Mouse (Mus musculus) liver, adult 2 months (tissue): ENCODE data around the gene Gm17455. TPM values are rescaled to one million over a fixed set of nuclear protein-coding genes. Genes with fewer than 3 reads are reported as not detected.

ENCODE experiments used
- DNase-seq: peaks from one replicate; pipeline ENCODE4 v3.0.0-alpha.2; 2011; ENCODE audit warnings: low read depth, low spot score; ENCODE audit errors: extremely low read depth
- H3K27ac ChIP-seq: fragments of 200-500 bp; replicated peaks from 2 replicates; pipeline ENCODE4 v1.5.1; 2012; ENCODE audit warnings: low read depth, mild to moderate bottlenecking, control low read depth, inconsistent platforms, low read length; ENCODE audit not compliant: insufficient read depth
- H3K27me3 ChIP-seq: fragments of 200-500 bp; 2 replicates; pipeline ENCODE4 v1.6.1; 2012; ENCODE audit warnings: mild to moderate bottlenecking, moderate library complexity, low read length, inconsistent platforms; ENCODE audit not compliant: control insufficient read depth, insufficient read depth
- H3K36me3 ChIP-seq: fragments of 200-500 bp; 2 replicates; pipeline ENCODE4 v1.6.1; 2012; ENCODE audit warnings: low read length, inconsistent platforms; ENCODE audit not compliant: control insufficient read depth, insufficient read depth
- H3K4me1 ChIP-seq: fragments of 200-500 bp; 2 replicates; pipeline ENCODE4 v1.6.1; 2011; ENCODE audit warnings: low read length; ENCODE audit not compliant: control insufficient read depth, insufficient read depth
- H3K4me3 ChIP-seq: fragments of 200-500 bp; 2 replicates; pipeline ENCODE4 v1.5.1; 2011; ENCODE audit warnings: low read depth, mild to moderate bottlenecking, control low read depth, low read length, moderate library complexity; ENCODE audit not compliant: insufficient read depth
- H3K79me2 ChIP-seq: fragments of 200-500 bp; 2 replicates; pipeline ENCODE4 v1.6.1; 2012; ENCODE audit warnings: inconsistent platforms, mild to moderate bottlenecking, low read length, moderate library complexity; ENCODE audit not compliant: control insufficient read depth, insufficient read depth
- H3K9ac ChIP-seq: fragments of 200-500 bp; 2 replicates; pipeline ENCODE4 v1.6.1; 2012; ENCODE audit warnings: low read depth, mild to moderate bottlenecking, control low read depth, inconsistent platforms, low read length
- CTCF ChIP-seq: fragments of 200-500 bp; IDR thresholded peaks from 2 replicates; pipeline ENCODE4 v1.5.1; 2011; ENCODE audit warnings: low read depth, low read length, control low read depth
- POLR2A ChIP-seq: fragments of 200-500 bp; IDR thresholded peaks from 2 replicates; pipeline ENCODE4 v1.6.1; 2011; ENCODE audit warnings: low read length, control low read depth; ENCODE audit not compliant: insufficient read depth; ENCODE audit errors: extremely low read depth
- WGBS: fragments of 180-500 bp; shearing (Covaris S2); methylation state at CpG from one replicate; pipeline ENCODE4 v1.1.7; 2018; 5-methylcytosine and 5-hydroxymethylcytosine counted together
- polyA plus RNA-seq: library from polyadenylated mRNA; depleted of rRNA; stranded (reverse); fragments of >200 nt; gene quantifications from 2 replicates; pipeline ENCODE4 v1.2.3, GENCODE M21; 2012; rRNA removed
- total RNA-seq: library from RNA; depleted of rRNA; stranded (reverse); fragments of >200 nt; gene quantifications from 2 replicates; pipeline ENCODE4 v1.2.3, GENCODE M21; 2014; rRNA removed

Gm17455 gene
- total and polyA plus RNA-seq, 2 experiments, result not detected

DNA sequence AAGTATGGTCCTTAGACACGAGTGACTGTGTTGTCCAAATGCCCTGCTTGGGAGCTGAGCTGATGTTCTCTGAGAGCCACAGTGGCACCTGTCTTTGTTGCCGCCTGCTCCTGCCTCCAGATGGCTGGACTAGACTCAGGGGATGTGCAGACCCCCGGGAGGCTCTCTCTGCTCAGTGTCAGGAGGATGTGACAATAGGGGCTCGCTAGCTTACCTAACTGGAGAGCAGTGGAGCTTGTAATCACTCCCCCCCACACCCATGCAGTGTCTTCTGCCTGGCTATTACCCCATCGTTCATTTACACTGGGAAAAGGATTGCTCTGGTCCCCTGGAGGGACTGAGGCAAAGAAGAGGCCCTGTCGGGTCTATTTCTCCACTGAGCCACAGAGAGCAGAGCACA is 31.1 kb downstream of the Gm17455 start:
- Histone ChIP-seq H3K36me3 (no peaks in the 10 kb centered on the region), H3K4me3 (no peak overlapping the region), H3K9ac (no peak overlapping the region), H3K27ac (no peak overlapping the region), H3K27me3 (no peaks in the 10 kb centered on the region), H3K79me2 (no peaks in the 10 kb centered on the region), H3K4me1 (no peaks in the 10 kb centered on the region)
- TF ChIP-seq CTCF, result no peak
- TF ChIP-seq POLR2A, result no peak
- no peak for DNase-seq
- WGBS, result 67% methylated on average over 6 of the region's 6 CpGs

DNA sequence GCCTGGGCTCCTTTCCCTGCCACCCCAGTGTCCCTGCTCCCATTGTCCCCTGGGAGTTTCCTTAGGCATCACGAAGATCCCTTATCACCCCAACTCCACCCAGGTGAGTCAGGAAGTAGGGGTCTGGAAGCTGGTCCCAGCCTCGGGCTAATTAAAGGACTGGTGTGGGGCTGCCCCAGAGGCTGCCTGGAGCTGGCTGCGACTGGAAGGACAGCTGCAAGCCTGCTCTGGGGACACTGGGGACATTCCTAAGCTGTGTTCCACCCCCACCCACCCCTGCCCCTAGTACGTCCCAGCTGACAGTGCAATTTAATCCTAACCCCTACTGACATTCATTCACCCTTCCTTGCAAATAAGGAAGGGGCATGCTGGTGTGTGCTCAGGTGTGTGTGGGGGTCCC is 33.2 kb downstream of the Gm17455 start:
- Histone ChIP-seq H3K79me2 (no peaks in the 10 kb centered on the region), H3K36me3 (no peaks in the 10 kb centered on the region), H3K4me3 (no peak overlapping the region), H3K9ac (no peak overlapping the region), H3K27me3 (no peaks in the 10 kb centered on the region), H3K4me1 (no peaks in the 10 kb centered on the region), H3K27ac (no peak overlapping the region)
- WGBS, result 17% methylated on average over 4 of the region's 4 CpGs
- no peak for DNase-seq
- TF ChIP-seq POLR2A (no peak), CTCF (no peak)

GRCm38 (mm10) chr10:60442321-60442720 is 42.8 kb downstream of the Gm17455 start:
- Histone ChIP-seq H3K36me3 (no peaks in the 10 kb centered on the region), H3K9ac (no peak overlapping the region), H3K27ac (no peak overlapping the region), H3K4me3 (no peak overlapping the region), H3K27me3 (no peaks in the 10 kb centered on the region), H3K4me1 (no peaks in the 10 kb centered on the region), H3K79me2 (no peaks in the 10 kb centered on the region)
- 68% methylated on average over 4 of the region's 4 CpGs for WGBS
- no peak for TF ChIP-seq POLR2A
- TF ChIP-seq CTCF, result no peak
- no peak for DNase-seq

DNA sequence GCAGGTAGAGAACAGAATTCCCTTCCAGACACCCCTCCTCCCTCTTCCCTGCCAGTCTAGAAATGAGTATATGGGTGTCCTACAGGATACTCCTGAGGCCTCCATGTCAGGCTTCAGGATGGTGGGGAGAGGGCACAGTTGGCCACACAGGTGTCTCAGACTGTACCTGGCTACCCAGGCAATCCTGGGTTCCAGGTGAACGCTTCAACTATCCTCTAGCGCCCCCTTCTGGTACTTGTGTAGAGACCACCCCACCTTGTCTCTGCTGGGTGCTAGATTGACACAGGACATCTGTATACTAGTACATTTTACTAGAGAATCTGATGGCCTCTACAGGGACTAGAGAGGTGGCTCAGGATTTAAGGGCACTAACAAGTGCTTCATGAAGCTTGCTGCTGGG is 43.6 kb downstream of the Gm17455 start:
- H3K9ac ChIP-seq, result no peak overlapping the region
- TF ChIP-seq CTCF (peak; percentile 21; the same call in 1 of the 2 replicates), POLR2A (no peak)
- no peaks in the 10 kb centered on the region for H3K79me2 ChIP-seq
- WGBS, result 8% methylated on average over 2 of the region's 2 CpGs
- no peaks in the 10 kb centered on the region for H3K27me3 ChIP-seq
- no peak overlapping the region for H3K27ac ChIP-seq
- H3K4me1 ChIP-seq, result no peaks in the 10 kb centered on the region
- no peaks in the 10 kb centered on the region for H3K36me3 ChIP-seq
- DNase-seq, result no peak
- H3K4me3 ChIP-seq, result no peak overlapping the region

GRCm38 (mm10) chr10:60445031-60445593 is 45.6 kb downstream of the Gm17455 start:
- Histone ChIP-seq H3K27ac (no peak overlapping the region), H3K27me3 (no peaks in the 10 kb centered on the region), H3K79me2 (no peaks in the 10 kb centered on the region), H3K4me3 (no peak overlapping the region), H3K9ac (no peak overlapping the region), H3K4me1 (no peaks in the 10 kb centered on the region), H3K36me3 (no peaks in the 10 kb centered on the region)
- 57% methylated on average over 8 of the region's 8 CpGs for WGBS
- no peak for DNase-seq
- TF ChIP-seq CTCF, result no peak
- TF ChIP-seq POLR2A, result no peak

- Histone ChIP-seq H3K4me1 (no peaks in the 10 kb centered on the region), H3K27me3 (no peaks in the 10 kb centered on the region; the same call in 1 of the 2 replicates), H3K9ac (no peak overlapping the region), H3K36me3 (no peaks in the 10 kb centered on the region), H3K4me3 (no peak overlapping the region), H3K79me2 (no peaks in the 10 kb centered on the region), H3K27ac (no peak overlapping the region)
- 86% methylated on average over 12 of the region's 12 CpGs for WGBS
- DNase-seq, result no peak
- TF ChIP-seq CTCF, result no peak
- TF ChIP-seq POLR2A, result no peak
Measured at GRCm38 (mm10) chr10:60447186-60447585, 47.7 kb downstream of the Gm17455 start.

Other genes starting within 250 kb of the Gm17455 start
- gene Chst3, start 180.5 kb upstream of the Gm17455 start, total RNA-seq, result 0.09 and 0.13 TPM in 2 replicates
- gene Chst3, start 180.5 kb upstream of the Gm17455 start, polyA plus RNA-seq, result 0.20 and 0.43 TPM in 2 replicates
- gene Psap, start 122.1 kb upstream of the Gm17455 start, total RNA-seq, result 227 and 309 TPM in 2 replicates
- gene Psap, start 122.1 kb upstream of the Gm17455 start, polyA plus RNA-seq, result 584 and 608 TPM in 2 replicates
- gene Vsir, start 52.9 kb upstream of the Gm17455 start, total RNA-seq, result 5.3 and 5.8 TPM in 2 replicates
- gene Vsir, start 52.9 kb upstream of the Gm17455 start, polyA plus RNA-seq, result 5.6 and 8.1 TPM in 2 replicates